Mouse (Mus musculus) forebrain, embryonic 16.5 days (tissue): ENCODE measurements around the gene Lrba. TPM values are rescaled to one million over a fixed set of nuclear protein-coding genes. Genes with fewer than 3 reads are reported as not detected.

Source experiments
- ATAC-seq: fragments of 200-750 bp; cut with Nextera tagmentation; 2 replicates; pipeline ENCODE4 v1.8.0; 2017; ENCODE audit warnings: mild to moderate bottlenecking, moderate library complexity
- H3K27ac ChIP-seq: fragments of 300-500 bp; sonication (generic); 2 replicates; pipeline ENCODE4 v1.5.1; 2014; ENCODE audit warnings: low read length, control low read depth
- H3K27me3 ChIP-seq: fragments of 300-500 bp; sonication (generic); replicated peaks from 2 replicates; pipeline ENCODE4 v1.6.1; 2014; ENCODE audit warnings: low read length; ENCODE audit not compliant: control insufficient read depth, insufficient read depth
- H3K36me3 ChIP-seq: fragments of 300-500 bp; sonication (generic); 2 replicates; pipeline ENCODE4 v1.6.1; 2014; ENCODE audit not compliant: control insufficient read depth, insufficient read depth
- H3K4me1 ChIP-seq: fragments of 300-500 bp; sonication (generic); replicated peaks from 2 replicates; pipeline ENCODE4 v1.6.1; 2014; ENCODE audit warnings: low read length; ENCODE audit not compliant: control insufficient read depth, insufficient read depth
- H3K4me2 ChIP-seq: fragments of 300-500 bp; sonication (generic); 2 replicates; pipeline ENCODE4 v1.6.1; 2014; ENCODE audit warnings: mild to moderate bottlenecking, low read length, control low read depth
- H3K4me3 ChIP-seq: fragments of 300-500 bp; sonication (generic); replicated peaks from 2 replicates; pipeline ENCODE4 v1.5.1; 2014; ENCODE audit warnings: mild to moderate bottlenecking, low read length, control low read depth
- H3K9ac ChIP-seq: fragments of 300-500 bp; sonication (generic); replicated peaks from 2 replicates; pipeline ENCODE4 v1.6.1; 2014; ENCODE audit warnings: low read depth, low read length, control low read depth
- H3K9me3 ChIP-seq: fragments of 300-500 bp; sonication (generic); 2 replicates; pipeline ENCODE4 v1.6.1; 2016; ENCODE audit warnings: low read length; ENCODE audit not compliant: control insufficient read depth
- WGBS: fragments of 180-500 bp; shearing (Covaris S2); extraction: QIAGEN DNeasy Blood & Tissue Kit; methylation state at CpG from one replicate; pipeline ENCODE4 v1.1.7; 2014; 5-methylcytosine and 5-hydroxymethylcytosine counted together
- polyA plus RNA-seq: library from polyadenylated mRNA; unstranded; fragments of >200 nt; fragmentation: Nextera tagmentation; extraction: Ambion mirVana; gene quantifications from 2 replicates; pipeline ENCODE4 v1.2.1, GENCODE M21; 2015

Gene Lrba
- polyA plus RNA-seq, 1 experiment from 2014 or later, result 2.3 TPM

- Histone ChIP-seq H3K4me1 (no peaks in the 10 kb centered on the region), H3K27ac (no peak overlapping the region), H3K4me3 (no peak overlapping the region), H3K27me3 (no peaks in the 10 kb centered on the region), H3K4me2 (no peak overlapping the region), H3K36me3 (no peaks in the 10 kb centered on the region), H3K9me3 (no peaks in the 10 kb centered on the region), H3K9ac (no peak overlapping the region)
- 72% methylated on average over 16 of the region's 16 CpGs for WGBS
- no peak for ATAC-seq
These were observed 307.2 kb downstream of the Lrba start for GRCm38 (mm10) chr3:86531531-86532269.

- no peak for ATAC-seq
- 73% methylated on average over 1 of the region's 1 CpGs for WGBS
These were observed 312.3 kb downstream of the Lrba start for GRCm38 (mm10) chr3:86536751-86537150.

GRCm38 (mm10) chr3:86538645-86539554, 314.4 kb downstream of the Lrba start:
- 16% methylated on average over 13 of the region's 13 CpGs for WGBS
- ATAC-seq, result no peak
- no peak overlapping the region for H3K4me2 ChIP-seq
- peaks cover 29% of the 10 kb centered on the region for H3K27me3 ChIP-seq
- H3K4me1 ChIP-seq, result no peaks in the 10 kb centered on the region
- H3K36me3 ChIP-seq, result no peaks in the 10 kb centered on the region
- H3K4me3 ChIP-seq, result no peak overlapping the region
- H3K9me3 ChIP-seq, result no peaks in the 10 kb centered on the region
- H3K9ac ChIP-seq, result no peak overlapping the region
- no peak overlapping the region for H3K27ac ChIP-seq

More at GRCm38 (mm10) chr3:86536751-86537150, 312.3 kb downstream of the Lrba start:
- H3K27ac ChIP-seq, result no peak overlapping the region
- no peaks in the 10 kb centered on the region for H3K36me3 ChIP-seq
- no peak overlapping the region for H3K9ac ChIP-seq
- no peaks in the 10 kb centered on the region for H3K9me3 ChIP-seq
- H3K4me2 ChIP-seq, result no peak overlapping the region
- H3K4me1 ChIP-seq, result no peaks in the 10 kb centered on the region
- H3K4me3 ChIP-seq, result no peak overlapping the region
- peaks cover 19% of the 10 kb centered on the region for H3K27me3 ChIP-seq

GRCm38 (mm10) chr3:86539555-86540168, 315.2 kb downstream of the Lrba start:
- Histone ChIP-seq H3K4me2 (no peak overlapping the region), H3K27me3 (peaks cover 30% of the 10 kb centered on the region), H3K27ac (no peak overlapping the region), H3K4me1 (no peaks in the 10 kb centered on the region), H3K9ac (no peak overlapping the region), H3K9me3 (no peaks in the 10 kb centered on the region), H3K36me3 (no peaks in the 10 kb centered on the region), H3K4me3 (no peak overlapping the region)
- 31% methylated on average over 11 of the region's 11 CpGs for WGBS
- no peak for ATAC-seq

- 62% methylated on average over 4 of the region's 4 CpGs for WGBS
- Histone ChIP-seq H3K36me3 (no peaks in the 10 kb centered on the region), H3K4me2 (no peak overlapping the region), H3K9me3 (no peaks in the 10 kb centered on the region), H3K27ac (no peak overlapping the region), H3K4me3 (no peak overlapping the region), H3K9ac (no peak overlapping the region), H3K4me1 (no peaks in the 10 kb centered on the region), H3K27me3 (peaks cover 36% of the 10 kb centered on the region)
- no peak for ATAC-seq
These were observed 316.7 kb downstream of the Lrba start for GRCm38 (mm10) chr3:86541074-86541614.

- Histone ChIP-seq H3K4me1 (peaks cover 7% of the 10 kb centered on the region), H3K4me2 (no peak overlapping the region), H3K4me3 (no peak overlapping the region), H3K36me3 (no peaks in the 10 kb centered on the region), H3K9ac (no peak overlapping the region), H3K27me3 (peaks cover 44% of the 10 kb centered on the region), H3K27ac (no peak overlapping the region), H3K9me3 (no peaks in the 10 kb centered on the region)
- no peak for ATAC-seq
- 69% methylated on average over 1 of the region's 1 CpGs for WGBS
These were observed 317.4 kb downstream of the Lrba start for GRCm38 (mm10) chr3:86541863-86542397.

- Histone ChIP-seq H3K27me3 (peaks cover 37% of the 10 kb centered on the region), H3K4me3 (no peak overlapping the region), H3K4me2 (no peak overlapping the region), H3K9ac (no peak overlapping the region), H3K36me3 (no peaks in the 10 kb centered on the region), H3K27ac (no peak overlapping the region), H3K4me1 (peaks cover 20% of the 10 kb centered on the region), H3K9me3 (no peaks in the 10 kb centered on the region)
- no peak for ATAC-seq
- 15% methylated on average over 3 of the region's 3 CpGs for WGBS
These were observed 320.3 kb downstream of the Lrba start for GRCm38 (mm10) chr3:86544785-86545184.

- Histone ChIP-seq H3K4me1 (peaks cover 20% of the 10 kb centered on the region), H3K36me3 (no peaks in the 10 kb centered on the region), H3K4me2 (no peak overlapping the region; the same call in 1 of the 2 replicates), H3K9me3 (no peaks in the 10 kb centered on the region), H3K27ac (no peak overlapping the region), H3K9ac (no peak overlapping the region), H3K27me3 (peaks cover 44% of the 10 kb centered on the region), H3K4me3 (no peak overlapping the region; the same call in 1 of the 2 replicates)
- ATAC-seq, result no peak
- 18% methylated on average over 5 of the region's 5 CpGs for WGBS
These were observed 321.5 kb downstream of the Lrba start for GRCm38 (mm10) chr3:86545945-86546344.
